Mouse (Mus musculus) lung, postnatal 4 days (tissue): Measurements from ENCODE around the gene Ubxn6.
A peak's percentile ranks its signal among the peaks of the same experiment; 100 is the strongest.
"Not testable (repeated sequence)": the region's sequence is repeated elsewhere in the genome, so short reads cannot be mapped to it uniquely, and the experiment has no call there.

Experiments
- DNase-seq, 2 experiments: peaks; one replicate each; pipeline ENCODE4 v3.0.0; 2021

Ubxn6 gene

DNA sequence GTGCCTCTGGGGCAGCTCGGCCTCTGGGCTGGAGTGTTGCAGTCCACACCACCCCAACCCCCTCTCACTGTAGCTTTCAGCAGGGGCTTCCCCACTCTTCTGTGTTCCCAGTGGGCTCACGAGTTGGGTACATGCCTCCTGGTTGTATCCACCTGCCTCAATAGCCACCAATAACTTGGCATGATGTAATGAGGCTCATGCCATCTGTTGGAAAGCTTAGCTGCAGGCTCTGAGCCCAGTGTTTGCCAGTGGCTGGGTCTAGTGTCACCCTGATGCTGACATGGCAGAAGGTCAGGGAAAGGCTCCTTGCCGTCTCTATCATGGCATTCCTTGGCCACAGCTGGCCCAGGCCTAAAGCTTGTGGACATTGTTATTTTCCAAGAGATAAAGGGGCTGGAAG lies 26.0 kb upstream of the Ubxn6 start:
- DNase-seq: no peak

DNA sequence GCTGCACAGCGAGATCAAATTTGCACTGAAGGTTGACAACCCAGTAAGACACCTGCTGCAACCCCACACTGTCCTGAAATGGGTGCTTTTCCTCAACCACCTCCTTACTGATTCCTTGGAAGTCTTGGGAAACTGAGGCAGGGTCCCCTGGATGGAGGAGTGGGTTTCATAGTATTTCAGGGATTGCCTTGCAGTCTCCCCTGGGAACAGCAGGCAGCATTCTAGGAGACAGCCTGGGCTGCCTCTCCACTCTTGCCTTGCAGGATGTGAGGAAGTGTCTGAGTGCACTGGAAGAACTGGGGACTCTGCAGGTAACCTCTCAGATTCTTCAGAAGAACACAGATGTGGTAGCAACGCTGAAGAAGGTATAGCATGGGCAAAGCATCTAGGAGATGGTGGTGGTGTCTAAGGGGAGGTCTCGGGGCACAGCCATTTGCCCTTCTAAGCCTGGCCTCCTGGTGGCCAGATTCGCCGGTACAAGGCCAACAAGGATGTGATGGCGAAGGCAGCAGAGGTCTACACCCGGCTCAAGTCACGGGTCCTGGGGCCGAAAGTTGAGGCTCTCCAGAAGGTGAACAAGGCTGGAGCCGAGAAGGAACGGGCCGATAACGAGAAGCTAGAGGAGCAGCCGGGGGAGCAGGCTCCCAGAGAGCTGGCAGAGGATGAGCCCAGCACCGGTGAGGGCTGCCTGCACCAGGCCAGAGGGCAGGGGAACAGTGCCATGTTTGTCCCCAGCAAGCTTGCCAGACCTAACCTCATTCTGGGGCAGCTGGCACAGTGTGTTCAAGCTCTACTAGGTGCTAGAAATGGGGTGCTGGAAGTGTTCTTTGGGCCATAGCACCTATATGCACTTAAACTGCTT lies 24.1 kb upstream of the Ubxn6 start:
- DNase-seq: no peak

DNA sequence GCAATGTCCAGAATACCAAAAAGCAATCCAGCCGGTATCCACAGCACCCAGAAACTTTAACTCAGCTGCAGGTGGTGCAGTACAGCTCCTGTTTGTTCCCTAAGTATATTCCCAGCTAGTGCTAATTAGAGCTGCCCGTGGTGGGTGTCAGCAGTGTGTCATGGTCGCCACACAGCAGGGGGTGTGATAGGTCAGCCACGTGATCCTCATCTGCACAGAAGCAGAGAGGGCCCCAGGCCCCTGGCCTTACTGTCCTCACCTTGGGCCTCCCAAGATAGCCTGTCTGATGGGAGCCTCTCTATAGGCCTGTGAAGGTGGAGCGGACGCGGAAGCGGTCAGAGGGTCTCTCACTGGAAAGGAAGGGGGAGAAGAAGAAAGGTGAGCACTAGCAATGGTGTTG lies 23.4 kb upstream of the Ubxn6 start:
- DNase-seq: no peak

DNA sequence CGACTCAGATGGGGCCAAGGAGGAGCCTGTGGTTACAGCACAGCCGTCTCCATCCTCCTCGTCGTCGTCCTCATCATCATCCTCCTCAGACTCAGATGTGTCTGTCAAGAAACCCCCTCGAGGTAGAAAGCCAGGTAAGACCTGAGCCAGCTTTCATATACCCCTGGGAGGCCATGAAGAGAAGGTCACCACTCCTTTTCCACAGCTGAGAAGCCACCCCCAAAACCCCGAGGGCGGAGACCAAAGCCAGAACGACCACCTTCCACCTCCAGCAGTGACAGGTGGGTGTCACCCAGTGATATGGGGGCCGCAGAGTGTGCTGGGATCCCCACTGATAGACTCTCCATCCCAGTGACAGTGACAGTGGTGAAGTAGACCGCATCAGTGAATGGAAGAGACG lies 22.1 kb upstream of the Ubxn6 start:
- DNase-seq: no peak

DNA sequence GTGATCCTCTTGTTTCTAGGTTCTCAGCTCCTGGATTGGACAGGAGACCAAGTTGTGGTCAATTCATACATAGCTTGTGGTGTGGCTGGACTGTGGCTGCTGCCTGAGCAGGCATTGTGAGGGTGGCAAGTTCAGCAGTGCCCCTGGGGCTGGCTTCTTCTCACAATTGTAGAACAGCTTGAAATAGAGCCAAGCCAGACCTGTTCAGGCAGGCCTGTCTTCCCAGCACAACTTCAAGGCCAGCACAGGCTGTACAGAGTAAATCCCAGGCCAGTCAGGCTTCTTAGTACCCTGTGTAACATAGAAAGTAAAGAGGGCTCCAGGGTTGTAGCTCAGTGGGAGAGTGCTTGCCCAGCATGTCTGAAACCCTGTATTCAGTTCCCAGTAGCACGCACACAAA lies 18.0 kb upstream of the Ubxn6 start:
- DNase-seq: no peak

DNA sequence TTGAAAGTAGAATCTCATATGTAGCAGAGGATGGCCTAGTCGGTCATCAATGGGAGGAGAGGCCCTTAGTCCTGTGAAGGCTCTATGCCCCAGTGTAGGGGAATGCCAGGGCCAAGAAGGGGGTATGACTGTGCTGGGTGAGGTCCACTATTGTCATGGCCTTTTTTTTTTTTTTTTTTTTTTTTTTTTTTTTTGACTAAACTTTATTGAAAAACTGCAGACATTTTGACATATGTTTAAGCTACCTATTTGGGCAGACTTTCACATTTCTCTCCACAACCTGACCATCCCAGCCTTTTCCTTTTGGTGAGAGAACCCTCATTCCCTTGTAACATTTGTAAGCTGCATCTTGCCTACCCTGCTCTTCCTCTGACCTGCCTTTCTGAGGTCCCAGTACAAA lies 17.5 kb upstream of the Ubxn6 start:
- no peak for DNase-seq

DNA sequence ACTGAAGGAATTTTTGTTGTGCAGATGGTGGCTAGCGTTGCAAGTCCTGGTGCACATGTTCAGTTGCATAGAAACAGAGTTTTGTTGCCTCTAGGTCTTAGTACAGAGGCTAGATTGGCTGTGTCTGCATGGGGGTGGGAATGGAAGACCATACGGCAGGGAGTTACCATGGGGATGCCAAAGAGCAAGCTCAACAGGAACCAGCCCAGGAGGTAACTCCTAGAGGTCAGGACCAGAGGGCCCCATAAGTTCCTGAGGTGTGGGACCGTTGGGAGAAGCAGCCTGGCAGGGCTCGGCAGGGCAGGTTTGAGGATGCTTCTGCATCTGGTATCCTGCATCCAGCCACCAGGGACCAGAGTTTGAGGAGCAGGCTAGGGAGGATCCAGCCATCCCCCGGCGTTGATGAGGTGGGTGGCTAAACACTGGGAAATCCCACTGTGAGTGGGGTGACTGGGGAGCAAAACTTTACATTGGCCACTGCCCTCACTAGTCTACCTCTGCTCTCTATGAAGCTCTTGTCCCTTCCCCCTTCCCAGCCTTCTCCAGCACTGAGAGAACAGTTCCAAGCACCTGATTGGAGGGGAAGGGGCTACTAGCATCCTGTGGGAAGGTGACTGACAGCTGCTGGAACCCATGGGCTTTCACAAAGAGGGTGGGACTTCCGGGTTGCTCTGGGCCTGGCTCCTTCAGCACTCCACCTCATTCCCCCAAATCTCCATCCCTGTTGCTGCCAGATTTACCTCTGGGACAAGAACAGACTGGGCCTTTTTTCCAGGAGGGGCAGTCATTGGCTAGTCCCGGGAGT lies 6.2 kb upstream of the Ubxn6 start:
- DNase-seq: peak; percentile 34 to 58

DNA sequence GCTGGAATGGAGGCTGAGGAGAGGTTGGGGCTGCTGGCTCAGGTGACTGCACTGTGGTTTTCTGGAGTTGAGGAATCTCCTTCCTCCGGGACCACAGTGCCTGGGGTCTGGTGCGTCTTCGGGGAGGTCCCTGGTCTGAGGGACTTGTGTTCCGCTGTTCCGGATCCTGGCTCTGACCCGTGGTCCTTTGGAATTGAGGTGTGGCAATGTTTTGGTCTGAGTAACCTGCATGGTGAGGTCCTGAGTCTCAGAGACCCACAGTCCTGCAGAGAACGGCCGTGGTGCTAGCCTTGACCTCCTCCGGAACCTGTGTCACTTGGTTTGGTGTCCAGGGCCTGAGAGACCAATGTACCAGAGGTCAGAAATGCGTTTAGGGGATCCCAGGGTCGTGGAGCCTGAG lies 5.1 kb upstream of the Ubxn6 start:
- DNase-seq: peak in 1 of 2 experiments; percentile 15

DNA sequence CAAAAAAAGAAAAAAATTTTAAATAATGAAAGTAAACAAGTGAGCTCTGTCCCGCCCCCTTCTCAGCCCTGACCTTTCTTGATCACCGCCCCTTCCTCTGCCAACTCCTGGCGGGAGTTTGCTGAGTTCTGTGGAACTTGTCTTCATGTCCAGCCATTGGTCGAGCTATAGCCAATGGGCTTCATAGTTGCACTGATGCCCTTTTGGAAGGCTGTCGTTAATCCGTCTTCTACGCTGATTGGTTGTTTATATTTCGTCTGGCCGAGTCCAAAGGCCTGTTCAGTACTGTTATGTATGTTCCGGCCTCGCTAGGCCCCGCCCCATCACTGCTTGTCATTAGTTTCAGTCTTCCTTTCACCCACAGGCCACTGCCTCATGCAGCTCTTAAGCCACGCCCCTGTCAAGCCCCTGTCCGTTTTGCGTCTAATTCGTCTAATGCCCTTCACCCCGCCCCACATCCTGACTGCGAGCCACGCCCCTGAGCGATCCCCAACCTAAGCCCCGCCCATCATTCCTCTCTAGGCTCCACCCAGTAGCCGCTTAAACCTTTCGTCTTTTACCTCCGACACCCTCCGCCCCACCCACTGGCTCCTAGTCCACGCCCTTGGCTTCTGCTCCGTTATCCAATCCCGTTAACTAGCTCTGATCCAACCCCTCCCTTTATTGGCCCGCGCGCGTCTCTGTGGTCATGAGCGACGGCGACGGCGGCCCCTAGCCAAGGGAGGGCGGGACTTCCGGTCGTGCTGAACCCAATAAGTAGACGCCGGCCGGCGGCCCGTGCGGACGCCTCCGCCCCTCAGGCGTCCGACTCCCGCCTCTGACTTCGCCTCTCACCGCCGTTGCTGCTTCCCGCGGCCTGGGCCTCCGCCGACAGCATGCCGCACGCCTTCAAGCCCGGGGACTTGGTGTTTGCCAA lies 4.3 kb upstream of the Ubxn6 start, which contains the start of gene Hdgfl2:
TSS of gene Hdgfl2 (plus strand) at position 755 of the 916 bp plus-strand sequence.
- DNase-seq: peak; percentile 100

DNA sequence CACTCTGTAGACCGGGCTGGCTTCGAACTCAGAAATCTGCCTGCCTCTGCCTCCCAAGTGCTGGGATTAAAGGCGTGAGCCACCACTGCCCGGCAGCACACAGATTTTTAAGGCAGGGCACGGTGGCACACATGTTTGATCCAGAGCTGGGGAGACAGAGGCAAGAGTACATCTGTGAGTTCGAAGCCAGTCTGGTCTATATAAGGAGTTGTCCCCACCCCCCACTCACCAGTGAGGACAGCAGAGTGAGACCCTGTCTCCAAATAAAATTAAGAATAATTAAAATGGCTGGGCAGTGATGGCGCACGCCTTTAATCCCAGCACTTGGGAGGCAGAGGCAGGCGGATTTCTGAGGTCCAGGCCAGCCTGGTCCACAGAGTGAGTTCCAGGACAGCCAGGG lies 3.5 kb upstream of the Ubxn6 start:
- not testable (repeated sequence) for DNase-seq

DNA sequence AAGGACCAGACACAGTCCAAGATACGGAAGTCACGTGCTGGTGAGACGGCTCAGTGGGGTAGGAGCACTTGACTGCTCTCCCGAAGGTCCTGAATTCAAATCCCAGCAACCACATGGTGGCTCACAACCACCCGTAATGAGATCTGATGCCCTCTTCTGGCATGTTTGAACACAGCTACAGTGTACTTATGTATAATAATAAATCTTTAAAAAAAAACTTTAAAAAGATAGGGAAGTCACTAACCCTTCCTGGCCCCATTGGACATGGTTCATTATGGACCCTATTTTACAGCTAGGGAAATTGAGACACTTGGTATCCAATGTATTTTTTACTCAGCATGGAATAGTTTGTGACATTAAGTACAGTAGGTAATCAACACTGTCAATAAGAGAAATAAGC lies 2.7 kb upstream of the Ubxn6 start:
- DNase-seq: no peak

DNA sequence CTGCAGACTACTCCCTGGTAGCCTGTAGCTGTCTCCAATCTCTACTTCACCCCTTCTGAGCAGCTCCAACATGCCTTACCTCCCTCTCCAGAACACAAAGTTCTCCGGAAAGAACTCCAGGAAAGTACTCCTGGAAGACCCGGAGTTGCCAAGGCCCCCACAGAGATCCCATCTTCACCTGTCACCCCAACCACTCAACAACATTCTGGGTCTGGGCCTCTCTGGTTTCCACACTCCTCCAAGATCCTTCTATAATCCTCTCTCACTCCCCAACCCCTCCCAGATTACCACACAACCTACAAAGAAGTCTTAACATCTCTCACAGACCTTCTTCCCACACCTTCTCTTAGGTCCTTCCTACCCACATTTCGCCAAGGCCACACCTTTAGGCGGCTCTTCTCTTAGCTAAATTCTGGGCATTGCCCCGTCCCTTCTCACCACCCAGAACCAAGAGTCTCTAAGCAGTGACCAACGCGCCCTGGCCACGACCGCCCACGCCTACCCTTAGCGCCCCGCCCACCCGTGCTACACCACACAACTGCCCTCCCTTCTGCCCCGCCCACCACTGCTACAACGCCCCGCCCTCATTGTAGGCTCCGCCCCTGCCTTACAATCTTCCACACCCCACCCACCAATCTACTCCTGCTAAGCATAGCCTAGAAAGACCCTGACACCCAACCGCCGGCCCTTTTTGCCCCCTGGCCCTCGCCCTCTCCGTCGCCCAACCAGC lies 566 bp downstream of the Ubxn6 start:
- peak; percentile 90 to 93 for DNase-seq

DNA sequence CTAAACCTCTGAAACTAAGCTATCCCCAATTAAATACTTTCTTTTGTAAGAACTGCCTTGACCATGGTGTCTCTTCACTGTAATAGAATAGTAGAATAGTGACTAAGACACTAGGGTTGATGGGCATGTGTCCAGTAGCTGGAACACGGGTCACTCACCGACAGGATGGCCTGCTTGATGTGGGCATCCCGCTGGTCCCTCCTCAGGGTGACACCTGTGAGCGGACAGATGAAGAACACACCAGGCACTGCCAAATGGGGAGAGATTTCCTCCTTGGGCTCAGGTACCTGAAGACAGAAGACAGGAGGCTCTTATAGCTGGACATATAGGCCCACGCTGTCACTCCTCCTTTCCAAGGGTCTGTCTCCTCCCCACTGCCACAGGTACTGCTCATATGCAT lies 2.6 kb downstream of the Ubxn6 start:
- DNase-seq: no peak

DNA sequence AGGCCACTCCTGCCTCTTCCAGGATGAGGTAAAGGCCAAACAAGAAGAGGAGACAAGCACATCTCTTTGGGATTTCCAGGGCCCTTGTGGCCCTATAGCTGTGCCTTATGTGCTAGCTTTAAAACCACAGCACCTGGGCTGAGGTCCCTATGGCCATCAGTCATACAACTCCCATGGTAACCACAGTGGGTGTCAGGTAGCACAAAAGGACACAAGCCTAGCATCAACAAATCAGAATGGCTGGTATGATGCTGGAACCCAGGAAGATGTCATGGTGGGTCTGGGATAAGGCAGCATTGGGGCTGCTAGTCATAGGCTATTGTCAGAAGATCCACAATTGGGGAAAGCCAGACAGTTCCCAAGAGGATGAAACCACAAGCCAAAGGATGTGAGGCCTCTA lies 3.7 kb downstream of the Ubxn6 start:
- DNase-seq: no peak

DNA sequence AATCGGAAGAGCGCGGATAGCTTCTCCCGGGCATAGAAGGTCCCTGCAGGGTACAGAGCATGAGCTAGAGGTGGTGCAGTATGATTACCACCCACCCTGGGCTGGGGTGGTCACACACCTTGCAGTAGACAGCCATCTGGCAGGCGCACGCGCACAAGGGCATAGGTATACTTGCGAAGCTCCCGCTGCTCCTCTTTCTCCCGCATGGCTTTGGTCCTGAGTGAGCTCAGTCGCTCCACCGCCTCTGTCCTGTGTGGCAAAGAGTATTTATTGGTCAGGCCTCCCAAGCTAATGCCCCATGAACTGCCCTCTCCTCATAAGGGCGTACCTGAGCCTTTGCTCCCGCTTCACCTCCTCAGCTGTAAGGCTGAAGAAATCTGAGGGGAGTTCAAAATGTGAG lies 5.8 kb downstream of the Ubxn6 start:
- no peak for DNase-seq

DNA sequence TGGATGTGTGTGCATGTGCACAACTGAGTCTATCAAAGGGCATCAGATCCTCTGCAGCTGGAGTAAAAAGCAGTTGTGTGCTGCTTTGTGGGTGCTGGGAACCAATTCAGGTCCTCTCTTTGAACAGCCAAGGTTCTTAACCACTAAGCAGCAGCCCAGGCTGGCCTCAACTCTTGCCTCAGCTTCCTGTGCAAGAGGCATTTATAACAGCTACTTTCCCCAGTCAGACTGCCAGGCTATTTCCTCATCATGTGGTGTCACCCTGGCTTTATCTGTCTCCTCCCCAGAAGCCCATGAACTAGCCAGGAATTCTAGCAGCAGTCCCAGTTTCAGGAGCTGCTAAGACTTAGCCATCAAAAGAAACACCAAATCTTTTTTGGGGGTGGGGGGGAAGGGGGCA lies 8.4 kb downstream of the Ubxn6 start:
- DNase-seq: no peak

DNA sequence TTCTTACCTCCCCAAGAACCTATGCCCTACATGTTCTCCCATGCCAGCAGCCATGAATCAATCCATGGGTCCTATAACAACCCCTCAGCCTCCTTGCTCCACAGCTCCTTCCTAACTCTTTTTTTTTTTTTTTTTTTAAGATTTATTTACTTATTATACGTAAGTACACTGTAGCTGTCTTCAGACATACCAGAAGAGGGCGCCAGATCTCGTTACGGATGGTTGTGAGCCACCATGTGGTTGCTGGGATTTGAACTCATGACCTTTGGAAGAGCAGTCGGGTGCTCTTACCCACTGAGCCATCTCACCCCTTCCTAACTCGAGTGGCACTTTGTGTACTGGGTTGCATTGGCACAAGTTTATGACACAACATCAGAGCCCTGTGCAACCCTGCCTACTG lies 9.1 kb downstream of the Ubxn6 start:
- DNase-seq: not testable (repeated sequence)

DNA sequence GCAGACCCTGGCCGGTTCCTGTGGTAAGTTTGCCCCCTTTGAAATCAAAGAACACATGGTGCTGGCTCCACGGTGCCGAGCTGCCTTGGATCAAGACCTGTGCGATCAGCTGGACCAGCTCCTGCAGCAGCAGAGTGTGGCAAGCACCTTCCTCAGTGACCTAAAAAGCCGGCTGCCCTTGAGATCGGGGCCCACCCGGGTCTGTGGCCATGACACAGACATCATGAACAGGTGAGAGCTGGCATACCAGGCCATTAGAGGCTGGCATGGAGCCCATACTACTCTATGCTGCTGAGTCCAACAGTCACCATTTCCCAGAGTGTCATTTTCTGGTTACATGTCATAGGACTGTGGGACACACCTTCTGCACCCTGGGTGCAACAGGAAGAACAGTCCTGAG lies 12.7 kb downstream of the Ubxn6 start:
- no peak for DNase-seq

DNA sequence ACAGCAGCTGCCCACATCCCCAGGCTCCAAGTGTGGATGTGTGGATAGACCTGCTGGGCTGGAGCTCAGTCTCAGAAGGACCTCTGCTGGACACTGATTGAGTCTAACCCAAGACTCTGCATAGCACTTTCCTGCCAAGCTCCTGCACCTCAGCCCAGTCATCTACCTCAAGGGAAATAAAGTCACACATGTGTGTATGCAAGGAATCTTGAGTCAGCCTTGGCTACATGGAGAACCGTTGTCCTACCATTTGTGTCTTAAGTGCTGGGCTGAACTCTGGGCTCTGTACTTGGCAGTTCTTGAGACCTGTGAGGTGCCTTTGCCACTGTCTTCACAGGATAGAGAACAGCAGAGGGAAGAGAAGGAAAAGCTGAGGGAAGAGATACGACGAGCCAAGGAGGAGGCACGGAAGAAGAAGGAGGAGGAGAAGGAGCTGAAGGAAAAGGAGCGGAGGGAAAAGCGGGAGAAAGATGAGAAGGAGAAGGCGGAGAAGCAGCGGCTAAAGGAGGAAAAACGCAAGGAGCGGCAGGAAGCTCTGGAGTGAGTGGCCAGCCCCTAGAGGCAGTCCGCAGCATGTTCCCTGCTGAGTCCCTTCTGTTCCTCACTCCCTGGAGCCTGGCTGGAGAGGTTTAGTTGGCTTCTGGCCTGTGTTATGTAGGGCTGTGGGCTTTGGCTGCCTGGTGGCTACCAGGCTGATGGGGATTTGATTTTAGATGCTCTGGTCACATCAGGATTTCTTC lies 17.3 kb downstream of the Ubxn6 start:
- DNase-seq: no peak

DNA sequence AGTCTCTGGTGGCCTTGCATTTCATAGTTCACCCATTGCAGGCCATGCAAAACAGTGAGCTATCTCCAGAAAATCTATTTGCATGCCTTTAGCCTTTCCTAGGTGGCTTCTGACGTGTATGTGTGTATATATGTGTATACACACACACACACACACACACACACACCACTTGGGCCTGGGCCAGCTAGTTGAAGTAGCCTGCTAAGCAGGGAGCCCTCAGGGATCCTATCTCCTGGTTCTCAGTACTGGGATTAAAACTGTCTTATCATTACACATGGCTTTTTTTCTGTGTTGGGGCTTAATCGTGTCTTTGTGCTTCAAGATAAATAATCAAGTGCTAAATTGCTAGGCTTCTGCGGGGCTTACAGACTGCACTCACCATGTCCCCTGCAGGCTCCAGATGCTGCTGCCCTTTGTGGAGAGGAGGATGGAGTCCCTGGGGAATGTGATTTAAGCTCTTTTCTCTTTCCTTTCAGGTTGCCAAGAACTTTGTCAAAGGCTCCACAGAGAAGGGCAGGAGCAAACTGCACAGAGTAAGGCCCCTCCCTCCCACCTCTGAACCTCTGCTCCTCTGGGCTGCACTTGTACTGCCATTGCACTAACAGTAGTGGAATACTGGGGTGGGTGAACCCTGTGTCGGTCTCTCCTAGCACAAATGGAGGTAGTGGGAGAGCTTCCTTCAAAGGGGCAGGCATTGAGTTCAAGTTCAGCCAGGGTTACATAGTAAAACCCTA lies 18.7 kb downstream of the Ubxn6 start:
- DNase-seq: no peak

DNA sequence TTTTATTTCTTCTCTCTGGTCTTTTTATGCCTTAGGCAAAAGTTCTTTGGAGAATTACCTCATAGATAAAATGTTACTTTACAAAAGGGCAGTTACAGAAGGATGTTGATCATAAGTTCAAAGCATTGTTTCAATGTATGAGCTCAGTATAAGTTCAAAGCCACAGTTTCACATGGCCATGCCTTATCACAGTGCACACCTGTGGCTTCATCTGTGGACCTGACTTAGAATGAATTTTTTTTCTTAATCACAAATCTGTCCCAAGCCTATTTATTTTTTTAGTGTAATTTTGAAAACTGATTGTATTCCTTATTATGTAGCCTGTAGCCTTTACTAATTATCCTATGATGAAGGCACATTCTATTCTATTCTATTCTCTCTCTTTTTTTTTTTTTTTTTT lies 19.9 kb downstream of the Ubxn6 start:
- DNase-seq: no peak
